Mouse (Mus musculus) right cerebral cortex, adult 18-20 months (tissue): ENCODE results near the gene Insl3.
A peak's percentile ranks its signal among the peaks of the same experiment; 100 is the strongest.
"Not testable (repeated sequence)": the region's sequence is repeated elsewhere in the genome, so short reads cannot be mapped to it uniquely, and the experiment has no call there.

Experiments
- DNase-seq: peaks from one replicate; pipeline ENCODE4 v3.0.0; 2022; ENCODE audit warnings: mixed read lengths

Insl3 gene

DNA sequence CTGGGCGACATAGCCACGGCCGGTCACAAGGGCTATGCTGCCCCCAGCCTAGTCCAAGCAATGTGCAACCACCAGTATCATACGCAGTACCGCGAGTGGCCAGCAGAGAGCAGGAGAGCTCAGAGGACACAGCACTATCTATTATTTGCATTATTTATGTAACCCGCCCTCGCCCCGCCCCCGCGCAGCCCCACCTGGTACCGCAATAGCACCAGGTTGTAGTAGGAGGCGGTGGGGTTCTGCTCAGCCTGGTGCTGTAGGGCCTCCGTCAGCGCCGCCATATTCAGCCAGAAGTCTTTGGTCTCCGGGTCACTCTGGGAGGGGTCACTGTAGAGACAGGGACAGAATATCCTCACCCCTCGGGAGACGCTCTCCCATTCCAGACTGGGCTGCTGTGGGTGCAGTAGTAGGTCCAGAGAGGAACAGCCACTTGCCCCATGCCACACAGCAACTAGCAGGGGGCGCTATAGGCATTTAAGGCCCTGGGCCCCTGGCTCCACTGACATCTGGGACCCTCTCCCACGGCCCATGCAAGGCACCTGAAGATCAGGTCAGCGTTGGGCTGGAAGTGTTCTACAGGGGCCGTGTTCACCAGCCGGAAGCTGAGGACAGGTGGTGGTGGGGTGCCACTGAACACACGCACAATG is 20.9 kb downstream of the Insl3 start:
- DNase-seq = peak; percentile 82

DNA sequence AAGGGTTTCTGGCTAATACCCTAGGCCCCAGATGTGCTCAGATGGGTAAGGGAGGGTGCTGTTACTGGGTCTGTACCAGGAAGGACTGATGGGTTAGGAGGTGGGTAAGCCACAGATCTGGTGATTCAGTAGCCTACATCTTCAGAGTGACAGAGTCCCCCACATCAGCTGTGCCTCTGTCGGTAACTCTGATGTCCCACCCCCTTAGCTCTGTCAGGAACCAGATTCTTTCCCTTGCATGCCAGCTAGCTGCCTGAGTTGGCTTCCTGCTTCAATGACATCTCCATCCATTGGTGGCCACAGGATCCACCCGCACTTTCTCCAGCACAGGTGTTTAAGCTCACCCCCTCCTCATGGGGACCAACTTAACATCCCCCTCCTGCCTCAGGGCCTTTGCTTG is 22.6 kb downstream of the Insl3 start:
- no peak for DNase-seq

DNA sequence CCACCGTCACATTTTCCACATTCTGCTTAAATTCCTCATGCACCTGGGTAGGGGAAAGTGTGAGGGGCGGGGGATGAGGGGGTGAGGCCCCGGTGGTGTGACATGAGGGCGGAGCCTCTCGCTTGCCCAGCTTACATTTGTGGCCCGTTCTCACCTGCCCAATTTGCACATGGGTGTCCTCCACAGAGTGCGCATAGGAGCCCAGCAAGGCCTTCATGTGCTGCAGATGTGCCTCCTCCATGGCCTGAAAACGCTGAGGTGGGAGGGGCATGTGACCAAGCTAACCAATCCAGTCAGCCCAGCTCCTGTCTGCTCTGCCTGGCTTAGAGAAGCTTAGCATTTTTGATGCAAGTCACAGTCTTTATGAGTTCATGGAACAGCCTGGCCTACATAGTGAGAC is 26.5 kb downstream of the Insl3 start:
- DNase-seq = peak; percentile 71

DNA sequence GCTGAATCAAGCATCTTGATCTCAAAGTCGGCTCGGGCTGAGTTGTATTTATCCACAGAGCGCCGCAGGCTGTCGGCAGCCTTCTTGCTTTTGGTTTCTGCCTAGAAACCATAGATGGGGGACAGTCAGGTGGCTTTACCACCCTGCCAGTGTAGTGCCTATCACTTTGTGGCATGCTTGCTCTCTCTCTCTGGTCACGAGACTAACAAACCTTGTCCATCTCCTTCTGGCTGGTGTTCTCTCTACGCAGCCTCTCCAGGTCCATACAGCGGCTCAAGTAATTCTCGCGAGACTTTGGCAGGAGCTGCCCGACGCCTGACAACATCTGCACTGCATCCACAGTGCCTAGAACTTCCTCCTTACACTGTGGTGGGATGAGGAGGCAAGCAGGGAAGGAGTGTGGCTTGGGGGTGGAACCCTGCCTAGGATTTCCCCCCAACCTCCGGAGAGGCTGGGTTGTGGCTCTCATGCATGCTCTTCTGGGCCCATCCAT is 27.6 kb downstream of the Insl3 start:
- DNase-seq = no peak

DNA sequence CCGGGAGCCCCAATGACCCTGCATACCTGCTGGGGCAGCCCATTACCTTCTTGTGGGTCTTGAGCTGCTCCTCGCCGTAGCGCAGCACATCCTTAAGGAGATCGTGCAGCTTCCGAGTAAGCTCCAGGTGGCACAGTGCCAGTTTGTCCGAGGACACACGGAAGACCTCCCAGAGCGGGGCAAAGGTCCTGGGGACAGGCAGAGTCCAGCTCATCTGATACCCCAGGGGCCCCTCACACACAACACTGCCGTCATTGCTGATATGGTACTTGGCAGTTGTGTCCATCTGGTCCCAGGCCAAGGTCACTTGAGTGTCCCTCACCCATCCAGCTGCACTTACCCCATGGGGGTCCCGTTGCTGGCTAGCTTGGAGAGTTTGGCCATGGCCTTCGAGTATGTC is 28.1 kb downstream of the Insl3 start:
- DNase-seq = no peak

DNA sequence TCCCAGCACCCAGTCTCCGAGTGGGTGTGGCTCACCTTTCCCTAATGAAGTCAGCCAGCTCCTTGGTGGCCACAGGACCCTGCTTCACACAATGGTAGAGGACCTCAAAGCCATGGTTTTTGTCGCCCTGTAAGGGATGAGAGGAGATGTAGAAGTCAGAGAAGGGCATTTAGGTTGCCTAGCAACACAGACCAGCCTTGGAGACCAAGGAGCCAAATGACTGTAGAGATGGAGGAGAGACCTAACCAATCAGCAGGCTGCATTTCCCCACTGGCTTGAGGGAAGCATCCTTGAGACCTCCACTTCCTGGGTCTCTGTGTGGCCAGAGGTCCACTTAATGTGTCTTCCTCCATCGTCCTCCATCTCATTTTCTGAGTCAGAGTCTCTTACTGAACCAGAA is 29.2 kb downstream of the Insl3 start:
- DNase-seq = no peak

DNA sequence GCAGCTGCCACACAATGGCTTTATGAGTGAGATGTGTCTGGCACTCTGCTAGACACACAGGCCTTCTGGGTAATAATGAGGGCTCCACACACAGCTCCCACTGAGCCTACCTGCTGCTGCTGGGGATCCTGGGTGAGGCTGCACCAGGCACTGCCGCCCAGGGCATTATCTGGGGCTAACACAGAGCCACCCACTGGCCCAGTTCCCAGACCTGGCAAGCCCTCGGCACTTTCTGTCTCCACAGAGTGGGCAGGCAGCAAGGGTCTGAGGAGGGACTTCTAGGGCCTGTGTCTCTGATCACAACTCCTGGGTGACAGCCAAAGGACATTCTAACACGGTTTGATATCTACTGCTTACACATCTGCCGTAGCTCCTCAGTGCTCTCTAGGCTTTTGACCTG is 30.2 kb downstream of the Insl3 start:
- peak; percentile 67 for DNase-seq

DNA sequence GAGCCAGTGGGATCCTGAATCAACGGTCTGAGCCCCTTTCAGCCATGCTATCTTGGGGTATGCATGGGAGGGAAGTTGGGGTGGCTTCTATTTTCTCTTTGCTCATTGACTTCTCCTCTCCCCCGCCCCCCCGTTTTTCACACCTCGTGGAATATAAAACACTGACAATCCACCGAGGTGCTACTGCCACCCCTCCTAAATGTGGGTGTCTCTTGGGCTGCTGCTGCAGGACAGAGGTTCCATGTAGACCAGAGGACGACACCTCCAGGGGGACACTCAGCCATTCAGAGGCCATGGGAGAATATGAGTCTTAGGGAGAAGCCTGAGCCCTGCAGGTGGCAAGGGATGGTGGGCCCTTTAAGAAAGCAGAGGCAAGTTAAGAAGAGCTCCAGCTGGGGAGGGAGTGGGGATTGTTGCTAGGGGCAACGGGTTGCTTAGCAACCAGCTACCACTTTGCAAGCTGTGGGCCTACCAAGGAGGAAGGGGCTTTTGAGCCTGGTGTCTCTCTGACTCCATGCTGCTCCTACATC is 31.0 kb downstream of the Insl3 start:
- peak; percentile 75 for DNase-seq

DNA sequence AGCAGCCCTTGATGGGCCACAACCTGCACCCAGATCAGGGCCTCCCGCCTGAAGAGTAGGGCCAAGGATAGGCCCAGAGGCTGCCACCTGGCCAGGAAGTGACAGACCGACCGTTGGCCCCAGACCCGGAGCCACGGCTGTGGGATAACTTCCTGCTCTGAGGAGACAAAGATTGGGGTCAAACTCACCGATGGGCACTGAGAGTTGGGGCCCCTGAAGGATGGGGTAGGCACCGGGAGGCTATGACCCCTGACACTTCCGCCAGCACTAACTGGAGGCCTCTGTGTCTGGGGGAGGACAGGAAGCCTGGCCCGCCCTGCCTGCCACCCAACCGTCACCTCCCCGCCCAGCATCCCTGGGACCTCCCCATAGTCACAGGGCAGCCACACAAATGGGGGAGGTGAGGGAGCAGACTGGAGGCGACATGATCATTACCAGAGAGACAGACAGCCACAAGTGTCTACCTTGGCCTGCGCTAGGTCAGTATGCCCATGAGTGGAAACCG is 34.1 kb downstream of the Insl3 start:
- no peak for DNase-seq

DNA sequence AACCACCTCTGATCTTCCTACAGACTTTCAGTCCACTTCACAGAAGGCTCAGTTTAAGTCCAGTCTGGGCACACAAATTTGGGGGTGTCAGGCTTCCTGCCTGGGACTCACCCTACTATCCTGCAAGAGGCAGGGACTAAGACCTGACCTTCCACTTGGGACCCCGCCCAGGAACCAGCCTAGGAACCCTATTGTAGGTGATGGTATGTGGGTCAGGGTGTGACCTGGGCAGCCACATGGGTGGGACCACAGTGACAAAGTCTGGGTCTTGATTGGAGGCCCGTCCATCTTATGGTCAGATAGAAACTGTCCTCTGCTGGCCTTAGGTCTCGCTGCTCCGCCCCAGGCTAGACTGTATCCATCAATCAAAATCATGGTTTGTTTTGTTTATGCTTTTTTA is 35.4 kb downstream of the Insl3 start:
- no peak for DNase-seq

DNA sequence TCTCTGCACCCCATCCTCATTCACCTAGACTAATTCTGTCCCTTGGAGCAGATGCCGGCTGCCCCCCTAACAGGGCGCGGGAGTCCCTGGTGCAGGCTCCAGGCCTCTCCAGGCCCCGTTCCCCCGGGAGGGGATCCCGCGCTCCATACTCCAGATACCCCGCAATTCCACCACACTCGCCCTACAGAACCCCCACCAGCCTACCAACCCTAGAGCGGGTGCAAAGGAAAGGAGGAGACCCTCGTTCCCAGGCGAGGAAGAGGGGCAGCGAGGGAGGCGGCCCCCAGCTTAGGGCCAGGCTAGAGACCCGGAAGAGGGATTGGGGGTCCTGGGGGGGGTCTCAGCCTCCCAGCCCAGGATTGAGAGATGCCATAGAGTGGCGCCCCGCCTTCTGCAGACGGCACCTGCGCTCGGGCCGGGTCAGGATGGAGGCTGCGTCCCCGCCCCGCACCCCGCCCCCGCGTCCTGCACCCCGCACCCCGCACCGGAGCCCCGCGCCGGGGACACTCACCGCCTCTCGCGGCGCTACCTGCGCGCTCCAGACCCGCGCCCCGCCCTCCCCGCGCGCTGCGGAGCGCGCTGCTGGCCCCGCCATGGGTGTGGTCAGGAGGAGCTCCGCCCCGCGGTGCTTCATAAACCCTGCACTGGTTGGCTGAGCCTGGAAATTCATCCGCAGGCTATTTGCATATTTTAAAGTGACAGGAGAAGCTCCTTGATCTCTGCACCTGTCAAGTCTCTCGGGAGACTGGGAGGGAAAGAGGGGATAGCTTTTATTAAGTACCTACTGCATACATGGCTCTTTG is 36.3 kb downstream of the Insl3 start, which contains the start of gene Fcho1:
Gene Fcho1 (minus strand): TSS at position 595 of the 803 bp plus-strand sequence.
- peak; percentile 88 for DNase-seq

DNA sequence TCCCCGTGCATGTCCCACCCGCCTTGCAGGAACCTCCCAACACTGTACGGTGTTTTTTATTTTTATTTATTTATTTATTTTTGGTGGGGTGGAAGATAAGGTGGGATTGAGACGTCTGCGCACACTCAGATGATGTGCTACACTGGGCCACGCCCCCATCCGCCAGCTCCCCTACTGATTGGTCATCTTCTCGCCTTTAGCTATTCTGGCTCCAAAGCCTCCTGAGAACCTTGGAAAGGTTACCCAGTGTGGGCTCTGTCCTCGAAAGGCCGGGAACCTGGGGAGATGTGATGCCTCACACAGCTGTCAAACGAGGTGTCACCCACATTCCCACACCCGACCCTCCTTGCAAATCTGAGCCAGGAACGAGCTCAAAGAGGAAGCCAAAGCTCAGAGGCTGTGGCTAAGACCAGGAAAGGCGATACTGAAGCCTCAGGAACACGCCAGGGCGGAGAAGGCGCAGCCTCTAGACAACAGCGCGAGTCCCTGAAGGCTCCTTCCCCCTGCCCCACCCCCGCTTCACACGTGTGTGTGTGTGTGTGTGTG is 39.3 kb downstream of the Insl3 start:
- DNase-seq = no peak

DNA sequence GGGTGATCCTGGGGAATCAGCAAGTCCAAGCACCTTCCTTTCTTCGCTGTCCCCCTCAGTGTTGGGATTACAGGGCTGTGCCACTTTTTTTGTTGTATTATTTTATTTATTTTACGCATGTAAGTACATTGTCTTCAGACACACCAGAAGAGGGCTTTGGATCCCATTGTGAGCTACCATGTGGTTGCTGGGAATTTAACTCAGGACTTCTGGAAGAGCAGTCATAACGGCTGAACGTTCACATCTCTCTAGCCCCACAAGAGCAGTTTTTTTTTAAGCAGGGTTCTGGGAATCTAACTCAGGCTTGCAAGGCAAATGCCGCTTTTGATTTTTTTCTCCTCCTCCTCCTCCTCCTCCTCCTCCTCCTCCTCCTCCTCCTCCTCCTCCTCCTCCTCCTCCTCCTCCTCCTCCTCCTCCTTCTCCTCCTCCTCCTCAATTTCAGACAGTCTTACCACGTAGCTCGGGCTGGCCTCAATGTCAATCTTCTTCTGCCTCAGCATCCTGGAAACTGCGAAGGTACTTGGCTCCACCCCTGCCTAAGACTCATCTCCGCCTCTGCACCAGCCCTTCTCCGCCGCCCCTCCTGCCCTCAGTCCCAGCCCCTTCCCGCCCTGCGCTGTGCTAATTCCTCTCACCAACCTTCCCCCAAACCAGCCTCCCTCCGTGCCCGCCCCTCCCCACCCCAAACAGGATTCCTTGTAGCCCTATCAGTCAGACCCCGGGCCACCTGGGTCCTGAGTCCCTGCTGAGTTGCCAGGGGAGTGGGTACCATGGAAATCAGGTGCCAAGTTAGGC is 40.0 kb downstream of the Insl3 start:
- peak; percentile 66 for DNase-seq

DNA sequence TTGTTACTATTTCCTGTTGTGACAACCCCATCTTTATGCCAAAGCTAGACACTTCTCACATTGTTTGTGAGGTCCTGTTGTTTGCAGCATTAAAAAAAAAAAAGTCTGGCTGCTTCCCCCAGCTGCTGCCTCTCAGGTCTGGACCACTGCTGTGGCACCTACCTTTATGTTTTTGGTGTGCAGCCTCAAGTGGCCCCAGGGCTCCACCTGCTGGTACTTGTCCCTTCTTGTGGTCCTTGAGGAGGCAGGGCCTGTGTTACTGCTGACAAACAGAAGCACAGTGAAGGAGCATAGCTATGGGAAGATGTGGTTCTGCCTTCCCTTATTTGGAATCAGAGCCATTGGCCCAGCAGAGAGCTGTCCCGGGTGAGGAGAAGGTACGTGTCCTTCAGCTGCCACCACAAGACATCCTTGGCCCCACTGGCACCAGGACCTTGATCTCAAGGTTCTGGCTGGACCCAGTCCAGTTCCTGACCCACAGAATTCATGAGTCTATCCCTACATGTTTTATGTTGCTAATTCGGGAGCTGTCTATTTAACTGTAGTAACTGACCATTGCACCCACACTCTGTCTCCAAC is 42.7 kb downstream of the Insl3 start:
- DNase-seq = peak; percentile 81

DNA sequence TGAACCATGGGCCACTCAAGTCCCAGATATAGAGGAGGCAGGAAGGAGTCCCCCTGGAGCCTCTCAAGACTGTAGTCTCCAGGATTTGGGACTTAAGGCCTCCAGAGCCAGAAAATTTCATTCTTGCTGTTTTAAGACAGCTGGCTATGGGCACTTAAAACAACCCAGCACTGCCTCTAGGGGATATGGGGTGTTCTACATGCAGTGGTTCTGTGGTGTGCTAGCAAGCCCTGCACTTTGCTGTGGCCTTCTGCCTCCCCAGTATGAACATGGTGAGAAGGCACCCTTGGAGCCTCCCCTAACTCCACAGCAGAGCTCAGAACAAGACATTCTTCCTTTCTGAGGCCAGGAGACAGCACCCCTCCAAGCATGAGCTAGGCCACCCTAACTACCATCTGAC is 49.3 kb downstream of the Insl3 start:
- DNase-seq = not testable (repeated sequence)
